Mouse (Mus musculus) frontal cortex, postnatal 25 days (tissue): ENCODE measurements at regions not wholly inside any gene's neighbourhood (a gene's known extent, or its start where the extent isn't known, plus 50 kb on each side); places are given as distances from the start of the nearest gene placed in this dataset.

Experiments
- DNase-seq, 2 experiments: peaks; one replicate each; pipeline ENCODE4 v3.0.0; 2022; ENCODE audit warnings: low spot score in 2 of 2

DNA sequence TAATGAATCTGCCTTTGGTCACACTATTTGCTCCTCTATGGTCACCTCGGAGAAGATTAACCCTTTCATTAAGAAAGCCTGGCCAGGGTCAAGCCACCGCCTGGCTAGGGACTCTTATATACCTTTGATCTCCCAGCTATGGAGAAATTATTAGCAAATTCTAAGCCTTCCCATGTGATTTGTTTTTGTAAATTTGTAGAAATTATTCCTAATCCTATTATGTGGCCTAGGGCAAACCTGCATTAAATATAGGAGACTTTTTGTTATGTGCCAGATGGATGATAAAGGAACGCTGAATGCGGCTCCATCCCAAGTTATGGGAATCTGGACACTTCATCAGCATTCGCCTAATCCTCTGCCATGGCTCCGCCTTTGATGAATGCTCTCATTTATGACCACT is 70.4 kb upstream of the Tmco5 start:
- DNase-seq, result no peak

DNA sequence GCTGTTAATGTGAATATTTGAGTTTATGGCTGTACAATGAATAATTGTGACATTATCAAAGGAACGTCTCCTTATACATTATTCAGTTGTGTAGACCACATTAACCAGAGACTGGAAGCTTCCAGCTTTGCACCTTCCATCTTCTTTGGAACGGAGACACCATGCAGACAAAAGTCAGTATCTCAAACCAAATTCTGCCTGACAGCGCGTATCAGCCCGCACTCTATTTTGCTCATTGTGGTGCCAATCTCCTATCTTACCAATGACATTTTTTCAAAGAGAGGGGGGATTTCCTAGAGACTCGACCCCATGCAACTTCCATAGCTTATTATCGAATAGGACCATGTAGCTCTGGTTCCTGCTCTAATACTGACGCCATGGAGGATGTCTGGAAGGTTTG is 69.9 kb upstream of the Tmco5 start:
- DNase-seq, result no peak

DNA sequence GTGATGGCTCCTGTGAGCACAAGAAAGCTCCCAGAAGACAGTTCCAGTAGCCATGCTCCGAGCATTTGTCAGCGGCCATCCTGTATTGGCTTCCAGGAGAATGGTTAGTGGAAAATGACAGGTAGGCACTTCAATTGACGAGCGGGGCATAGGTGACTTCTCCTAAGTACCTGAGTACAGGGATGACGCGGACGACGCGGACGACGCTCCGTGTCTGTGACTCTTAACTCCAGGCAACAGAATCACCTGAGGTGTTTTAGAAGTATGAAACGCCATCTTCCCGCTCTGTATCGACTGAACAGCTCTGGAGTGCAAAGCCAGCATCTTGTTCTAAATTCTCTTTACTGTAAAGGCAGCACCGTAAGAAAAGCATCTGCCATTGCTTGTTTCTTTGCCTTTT is 68.4 kb upstream of the Tmco5 start:
- DNase-seq, result no peak

GRCm38 (mm10) chr2:116812869-116813558 is 65.5 kb upstream of the Tmco5 start:
- no peak for DNase-seq

- no peak for DNase-seq
Observed at GRCm38 (mm10) chr2:116813559-116813895, 65.0 kb upstream of the Tmco5 start.

GRCm38 (mm10) chr2:116817134-116817533 is 61.4 kb upstream of the Tmco5 start:
- DNase-seq, result no peak

DNA sequence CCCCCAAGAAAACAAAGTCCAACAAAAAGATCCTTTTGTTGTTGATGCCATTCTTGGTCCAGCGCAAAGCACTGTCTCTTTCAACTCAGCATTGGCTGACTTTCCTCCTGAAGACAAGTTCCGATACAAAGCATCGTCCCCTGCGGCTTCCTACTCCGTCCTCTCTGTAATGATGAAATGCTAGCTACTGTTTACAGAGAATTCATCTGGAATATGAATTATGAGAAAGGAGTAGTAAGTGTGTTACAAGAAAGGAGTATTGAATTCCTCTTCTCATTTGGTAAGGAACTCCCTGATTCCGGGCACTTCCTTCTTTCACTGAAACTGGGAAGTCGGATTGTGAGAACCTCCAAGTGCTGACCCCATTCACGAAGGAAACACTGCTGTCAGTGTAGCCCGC is 60.9 kb upstream of the Tmco5 start:
- DNase-seq, result no peak

- no peak for DNase-seq
Observed at GRCm38 (mm10) chr2:116818550-116818949, 59.9 kb upstream of the Tmco5 start.

- DNase-seq, result no peak
Observed at GRCm38 (mm10) chr2:116819016-116819687, 59.3 kb upstream of the Tmco5 start.

DNA sequence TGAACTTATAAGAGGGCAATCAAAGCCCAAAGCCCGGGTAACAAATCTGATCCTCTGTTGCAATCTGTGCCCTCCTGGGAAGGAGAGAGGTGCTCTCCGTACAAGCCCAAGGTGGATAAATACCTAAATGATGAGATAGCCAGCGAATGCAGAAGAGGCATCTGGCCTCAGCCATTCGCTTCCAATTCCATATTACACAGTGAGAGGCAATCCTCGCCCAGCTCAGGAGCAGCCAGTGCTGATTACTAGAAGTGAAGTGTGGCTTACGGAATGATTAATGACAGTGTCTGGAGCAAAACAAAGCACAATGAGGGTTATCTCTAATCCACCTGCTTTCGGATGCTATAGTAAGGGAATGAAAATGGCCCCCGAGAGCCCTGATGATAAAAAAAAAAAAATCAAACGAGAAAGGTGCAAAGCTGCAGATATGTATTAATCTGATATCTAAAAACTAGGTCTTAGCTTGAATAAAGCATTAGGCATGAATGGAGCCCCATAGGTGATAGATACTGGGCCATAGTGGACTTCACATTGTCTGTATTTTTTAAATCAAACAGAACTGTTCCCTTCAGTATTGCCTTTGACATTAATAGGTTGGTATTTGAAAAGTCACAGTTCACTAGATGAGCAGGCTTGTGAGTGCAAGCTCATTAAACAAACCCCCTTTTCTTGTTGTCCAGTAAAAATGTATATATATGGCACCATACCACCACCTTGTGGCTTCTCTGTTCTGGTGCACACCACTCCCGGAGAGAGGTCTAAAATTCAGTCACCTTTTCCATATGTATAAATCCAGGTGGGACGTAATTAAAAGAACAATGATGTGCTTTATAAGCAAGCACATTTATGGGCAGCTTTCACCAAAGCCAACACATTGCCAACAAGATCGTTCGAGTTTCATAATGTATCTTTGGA is 57.4 kb upstream of the Tmco5 start:
- DNase-seq, result no peak
